Mouse (Mus musculus): Measurements from ENCODE around the gene Cenph. TPM values are rescaled to one million over a fixed set of nuclear protein-coding genes. Genes with fewer than 3 reads are reported as not detected.

Gene Cenph
- polyA plus RNA-seq, 1 experiment from 2014 or later, result 23.3 TPM

GRCm38 (mm10) chr13:100787316-100788010, 11.8 kb upstream of the Cenph start:
- DNase-seq (ENCODE audit: low spot score) (peak; percentile 10), ATAC-seq (ENCODE audit: low read depth) (no peak)
- no peak overlapping the region for H3K4me3 ChIP-seq (ENCODE audit: low read depth, low read length)
- 76% methylated on average over 6 of the region's 6 CpGs for WGBS
- H3K9ac ChIP-seq (ENCODE audit: low read depth, low read length), result no peak overlapping the region
- no peaks in the 10 kb centered on the region for H3K27me3 ChIP-seq (replicated peaks; ENCODE audit: control insufficient read depth, insufficient read depth, low read length)
- no peak overlapping the region for H3K27ac ChIP-seq (replicated peaks; ENCODE audit: low read depth, low read length)
- H3K4me2 ChIP-seq (ENCODE audit: low read depth, low read length), result no peak overlapping the region
- H3K9me3 ChIP-seq (ENCODE audit: control insufficient read depth, low read length), result no peaks in the 10 kb centered on the region; the same call in 1 of the 2 replicates
- H3K36me3 ChIP-seq (ENCODE audit: control insufficient read depth, insufficient read depth, low read length), result peaks cover 15% of the 10 kb centered on the region; the same call in 1 of the 2 replicates
- H3K4me1 ChIP-seq (ENCODE audit: control insufficient read depth, insufficient read depth, low read length), result peaks cover 12% of the 10 kb centered on the region; the same call in 1 of the 2 replicates

GRCm38 (mm10) chr13:100786414-100786867, 10.7 kb upstream of the Cenph start, which contains the start of gene Ccnb1:
Gene Ccnb1, minus strand, starts transcription at chr13:100786570.
- peak within 1 kb of the TSS; percentile 80 for H3K4me2 ChIP-seq (ENCODE audit: low read depth, low read length)
- WGBS, result under 1% methylated on average over 31 of the region's 35 CpGs
- H3K36me3 ChIP-seq (ENCODE audit: control insufficient read depth, insufficient read depth, low read length), result peaks cover 25% of the 10 kb centered on the region; the same call in 1 of the 2 replicates
- H3K9ac ChIP-seq (ENCODE audit: low read depth, low read length), result peak within 1 kb of the TSS; percentile 76
- H3K4me1 ChIP-seq (ENCODE audit: control insufficient read depth, insufficient read depth, low read length), result peaks cover 12% of the 10 kb centered on the region; the same call in 1 of the 2 replicates
- H3K27me3 ChIP-seq (replicated peaks; ENCODE audit: control insufficient read depth, insufficient read depth, low read length), result no peaks in the 10 kb centered on the region
- ATAC-seq (ENCODE audit: low read depth) (peak; percentile 99), DNase-seq (ENCODE audit: low spot score) (peak; percentile 98)
- H3K4me3 ChIP-seq (ENCODE audit: low read depth, low read length), result peak within 1 kb of the TSS; percentile 66
- H3K9me3 ChIP-seq (ENCODE audit: control insufficient read depth, low read length), result no peaks in the 10 kb centered on the region
- no peak within 1 kb of the TSS for H3K27ac ChIP-seq (replicated peaks; ENCODE audit: low read depth, low read length)

- peak overlapping the region; percentile 80 for H3K4me2 ChIP-seq (ENCODE audit: low read depth, low read length)
- no peak overlapping the region for H3K27ac ChIP-seq (replicated peaks; ENCODE audit: low read depth, low read length)
- peak; percentile 24 for DNase-seq (ENCODE audit: low spot score)
- peak overlapping the region; percentile 66 for H3K4me3 ChIP-seq (ENCODE audit: low read depth, low read length)
- H3K9me3 ChIP-seq (ENCODE audit: control insufficient read depth, low read length), result no peaks in the 10 kb centered on the region
- peaks cover 30% of the 10 kb centered on the region; the same call in 1 of the 2 replicates for H3K36me3 ChIP-seq (ENCODE audit: control insufficient read depth, insufficient read depth, low read length)
- peak overlapping the region; percentile 76 for H3K9ac ChIP-seq (ENCODE audit: low read depth, low read length)
- peaks cover 12% of the 10 kb centered on the region; the same call in 1 of the 2 replicates for H3K4me1 ChIP-seq (ENCODE audit: control insufficient read depth, insufficient read depth, low read length)
- ATAC-seq (ENCODE audit: low read depth), result peak; percentile 9
- H3K27me3 ChIP-seq (replicated peaks; ENCODE audit: control insufficient read depth, insufficient read depth, low read length), result no peaks in the 10 kb centered on the region
- WGBS, result 1% methylated on average over 22 of the region's 30 CpGs
Measured at GRCm38 (mm10) chr13:100785806-100786413, 10.2 kb upstream of the Cenph start.

GRCm38 (mm10) chr13:100777491-100777890, 1.8 kb upstream of the Cenph start:
- ATAC-seq (ENCODE audit: low read depth) (no peak), DNase-seq (ENCODE audit: low spot score) (no peak)
- Histone ChIP-seq H3K4me3 (ENCODE audit: low read depth, low read length) (no peak overlapping the region), H3K9me3 (ENCODE audit: control insufficient read depth, low read length) (no peaks in the 10 kb centered on the region), H3K4me1 (ENCODE audit: control insufficient read depth, insufficient read depth, low read length) (no peaks in the 10 kb centered on the region), H3K27ac (replicated peaks; ENCODE audit: low read depth, low read length) (no peak overlapping the region), H3K4me2 (ENCODE audit: low read depth, low read length) (no peak overlapping the region), H3K36me3 (ENCODE audit: control insufficient read depth, insufficient read depth, low read length) (peaks cover 37% of the 10 kb centered on the region), H3K27me3 (replicated peaks; ENCODE audit: control insufficient read depth, insufficient read depth, low read length) (no peaks in the 10 kb centered on the region), H3K9ac (ENCODE audit: low read depth, low read length) (no peak overlapping the region)
- 82% methylated on average over 3 of the region's 3 CpGs for WGBS

GRCm38 (mm10) chr13:100776710-100777109, 1.0 kb upstream of the Cenph start:
- peaks cover 37% of the 10 kb centered on the region for H3K36me3 ChIP-seq (ENCODE audit: control insufficient read depth, insufficient read depth, low read length)
- DNase-seq (ENCODE audit: low spot score) (no peak), ATAC-seq (ENCODE audit: low read depth) (no peak)
- no peak overlapping the region for H3K9ac ChIP-seq (ENCODE audit: low read depth, low read length)
- no peak overlapping the region for H3K4me3 ChIP-seq (ENCODE audit: low read depth, low read length)
- H3K9me3 ChIP-seq (ENCODE audit: control insufficient read depth, low read length), result no peaks in the 10 kb centered on the region
- H3K4me2 ChIP-seq (ENCODE audit: low read depth, low read length), result peak overlapping the region; percentile 93; the same call in 1 of the 2 replicates
- H3K4me1 ChIP-seq (ENCODE audit: control insufficient read depth, insufficient read depth, low read length), result no peaks in the 10 kb centered on the region
- no peaks in the 10 kb centered on the region for H3K27me3 ChIP-seq (replicated peaks; ENCODE audit: control insufficient read depth, insufficient read depth, low read length)
- H3K27ac ChIP-seq (replicated peaks; ENCODE audit: low read depth, low read length), result no peak overlapping the region
- 69% methylated on average over 6 of the region's 6 CpGs for WGBS

- peak overlapping the region; percentile 53; the same call in 1 of the 2 replicates for H3K27ac ChIP-seq (replicated peaks; ENCODE audit: low read depth, low read length)
- whole genome bisulfite sequencing, result 11% methylated on average over 8 of the region's 8 CpGs
- no peaks in the 10 kb centered on the region for H3K27me3 ChIP-seq (replicated peaks; ENCODE audit: control insufficient read depth, insufficient read depth, low read length)
- H3K4me2 ChIP-seq (ENCODE audit: low read depth, low read length), result peak overlapping the region; percentile 93
- peak overlapping the region; percentile 71 for H3K9ac ChIP-seq (ENCODE audit: low read depth, low read length)
- H3K36me3 ChIP-seq (ENCODE audit: control insufficient read depth, insufficient read depth, low read length), result peaks cover 37% of the 10 kb centered on the region
- ATAC-seq (ENCODE audit: low read depth), result no peak
- DNase-seq (ENCODE audit: low spot score), result no peak
- H3K9me3 ChIP-seq (ENCODE audit: control insufficient read depth, low read length), result no peaks in the 10 kb centered on the region
- H3K4me1 ChIP-seq (ENCODE audit: control insufficient read depth, insufficient read depth, low read length), result no peaks in the 10 kb centered on the region
- peak overlapping the region; percentile 70 for H3K4me3 ChIP-seq (ENCODE audit: low read depth, low read length)
Measured at GRCm38 (mm10) chr13:100776056-100776419, 339 bp upstream of the Cenph start.

GRCm38 (mm10) chr13:100774704-100775103, 995 bp downstream of the Cenph start:
- H3K9me3 ChIP-seq (ENCODE audit: control insufficient read depth, low read length), result no peaks in the 10 kb centered on the region
- H3K4me1 ChIP-seq (ENCODE audit: control insufficient read depth, insufficient read depth, low read length), result no peaks in the 10 kb centered on the region
- no peaks in the 10 kb centered on the region for H3K27me3 ChIP-seq (replicated peaks; ENCODE audit: control insufficient read depth, insufficient read depth, low read length)
- H3K27ac ChIP-seq (replicated peaks; ENCODE audit: low read depth, low read length), result no peak overlapping the region
- peak overlapping the region; percentile 70 for H3K4me3 ChIP-seq (ENCODE audit: low read depth, low read length)
- H3K9ac ChIP-seq (ENCODE audit: low read depth, low read length), result peak overlapping the region; percentile 71
- no peak for ATAC-seq (ENCODE audit: low read depth)
- DNase-seq (ENCODE audit: low spot score), result no peak
- peaks cover 34% of the 10 kb centered on the region for H3K36me3 ChIP-seq (ENCODE audit: control insufficient read depth, insufficient read depth, low read length)
- peak overlapping the region; percentile 93 for H3K4me2 ChIP-seq (ENCODE audit: low read depth, low read length)

GRCm38 (mm10) chr13:100755329-100755728, 20.4 kb downstream of the Cenph start:
- Histone ChIP-seq H3K27ac (replicated peaks; ENCODE audit: low read depth, low read length) (no peak overlapping the region), H3K36me3 (ENCODE audit: control insufficient read depth, insufficient read depth, low read length) (peaks cover 9% of the 10 kb centered on the region), H3K4me3 (ENCODE audit: low read depth, low read length) (no peak overlapping the region), H3K4me1 (ENCODE audit: control insufficient read depth, insufficient read depth, low read length) (no peaks in the 10 kb centered on the region), H3K9me3 (ENCODE audit: control insufficient read depth, low read length) (0 out of 2 replicates have a peak, but pooled peaks cover 4% of the 10 kb centered on the region), H3K9ac (ENCODE audit: low read depth, low read length) (no peak overlapping the region), H3K27me3 (replicated peaks; ENCODE audit: control insufficient read depth, insufficient read depth, low read length) (no peaks in the 10 kb centered on the region), H3K4me2 (ENCODE audit: low read depth, low read length) (no peak overlapping the region)
- DNase-seq (ENCODE audit: low spot score) (no peak), ATAC-seq (ENCODE audit: low read depth) (no peak)
- WGBS, result 80% methylated on average over 2 of the region's 2 CpGs

All from embryonic facial prominence, embryonic 14.5 days (tissue).